Mouse (Mus musculus) E14TG2a.4 (cell line): ENCODE results near the gene Pitx2.
A peak's percentile ranks its signal among the peaks of the same experiment; 100 is the strongest.

Source experiments
- H3K27me3 ChIP-seq: 2 replicates; pipeline ENCODE4 v1.6.1; 2014; ENCODE audit warnings: low read length, control low read depth; ENCODE audit not compliant: insufficient read depth
- H3K36me3 ChIP-seq: 2 replicates; pipeline ENCODE4 v1.6.1; 2014; ENCODE audit warnings: low read length, control low read depth; ENCODE audit not compliant: insufficient read depth
- H3K4me1 ChIP-seq: replicated peaks from 2 replicates; pipeline ENCODE4 v1.6.1; 2014; ENCODE audit warnings: low read depth, low read length, control low read depth
- H3K4me3 ChIP-seq: replicated peaks from 2 replicates; pipeline ENCODE4 v1.5.1; 2014; ENCODE audit warnings: mild to moderate bottlenecking, low read length
- H3K9me3 ChIP-seq: 2 replicates; pipeline ENCODE4 v1.6.1; 2014; ENCODE audit warnings: low read length, control low read depth
- CTCF ChIP-seq: conservative IDR thresholded peaks from 2 replicates; pipeline ENCODE4 v1.5.1; 2014; ENCODE audit warnings: low read length
- NANOG ChIP-seq: IDR thresholded peaks from 2 replicates; pipeline ENCODE4 v1.6.1; 2014; ENCODE audit warnings: borderline replicate concordance, low read length, mixed read lengths
- POU5F1 ChIP-seq: IDR thresholded peaks from 2 replicates; pipeline ENCODE4 v1.6.1; 2014; ENCODE audit warnings: low read length, borderline replicate concordance

Gene Pitx2

DNA sequence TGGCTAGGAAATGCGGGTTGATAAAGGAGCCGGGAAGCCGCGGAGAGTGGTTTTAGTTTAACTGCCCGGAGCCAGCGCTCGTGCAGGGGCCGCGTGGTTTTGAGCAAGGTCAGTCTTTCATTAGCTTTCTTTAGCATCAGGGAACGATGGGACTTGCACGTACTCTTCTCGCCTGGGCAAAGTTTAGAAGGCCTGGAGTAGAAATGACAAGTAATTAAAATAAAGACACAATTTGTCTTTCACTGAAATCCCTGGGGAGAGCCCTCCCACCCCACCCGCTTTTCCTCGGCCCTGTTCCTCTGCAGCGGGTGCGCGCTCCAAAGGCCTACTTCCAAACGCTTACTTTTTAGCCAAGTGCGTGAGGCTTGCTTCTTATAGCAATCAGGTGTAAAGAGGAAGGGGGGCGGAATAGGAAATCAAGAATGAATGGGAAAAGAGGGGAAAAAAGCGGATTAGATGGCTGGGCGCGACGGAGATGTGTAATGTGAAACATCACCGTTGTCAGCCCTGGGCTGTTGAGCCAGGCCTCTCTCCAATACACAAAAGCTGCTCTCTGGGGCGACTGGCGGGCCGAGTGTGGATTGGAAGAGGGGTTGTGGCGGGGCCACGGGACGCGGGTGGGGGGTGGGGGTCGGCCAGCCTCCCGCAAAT lies 17.4 kb downstream of the Pitx2 start:
- Histone ChIP-seq H3K36me3 (no peaks in the 10 kb centered on the region), H3K9me3 (no peaks in the 10 kb centered on the region), H3K4me1 (peaks cover 70% of the 10 kb centered on the region), H3K27me3 (peaks cover 89% of the 10 kb centered on the region), H3K4me3 (peak overlapping the region; percentile 82)
- TF ChIP-seq NANOG (no peak), CTCF (no peak), POU5F1 (no peak)

- H3K4me3 ChIP-seq: peak overlapping the region; percentile 45
- peaks cover 73% of the 10 kb centered on the region for H3K4me1 ChIP-seq
- H3K27me3 ChIP-seq: peaks cover 88% of the 10 kb centered on the region
- H3K36me3 ChIP-seq: no peaks in the 10 kb centered on the region
- no peak for TF ChIP-seq CTCF
- no peak for TF ChIP-seq POU5F1
- TF ChIP-seq NANOG: no peak
- H3K9me3 ChIP-seq: no peaks in the 10 kb centered on the region
These were observed 18.2 kb downstream of the Pitx2 start for GRCm38 (mm10) chr3:129217862-129218370.

- peak overlapping the region; percentile 45 for H3K4me3 ChIP-seq
- TF ChIP-seq NANOG (no peak), CTCF (no peak), POU5F1 (no peak)
- peaks cover 69% of the 10 kb centered on the region for H3K4me1 ChIP-seq
- H3K27me3 ChIP-seq: peaks cover 88% of the 10 kb centered on the region
- H3K9me3 ChIP-seq: no peaks in the 10 kb centered on the region
- no peaks in the 10 kb centered on the region for H3K36me3 ChIP-seq
These were observed 18.8 kb downstream of the Pitx2 start for GRCm38 (mm10) chr3:129218371-129218921.

DNA sequence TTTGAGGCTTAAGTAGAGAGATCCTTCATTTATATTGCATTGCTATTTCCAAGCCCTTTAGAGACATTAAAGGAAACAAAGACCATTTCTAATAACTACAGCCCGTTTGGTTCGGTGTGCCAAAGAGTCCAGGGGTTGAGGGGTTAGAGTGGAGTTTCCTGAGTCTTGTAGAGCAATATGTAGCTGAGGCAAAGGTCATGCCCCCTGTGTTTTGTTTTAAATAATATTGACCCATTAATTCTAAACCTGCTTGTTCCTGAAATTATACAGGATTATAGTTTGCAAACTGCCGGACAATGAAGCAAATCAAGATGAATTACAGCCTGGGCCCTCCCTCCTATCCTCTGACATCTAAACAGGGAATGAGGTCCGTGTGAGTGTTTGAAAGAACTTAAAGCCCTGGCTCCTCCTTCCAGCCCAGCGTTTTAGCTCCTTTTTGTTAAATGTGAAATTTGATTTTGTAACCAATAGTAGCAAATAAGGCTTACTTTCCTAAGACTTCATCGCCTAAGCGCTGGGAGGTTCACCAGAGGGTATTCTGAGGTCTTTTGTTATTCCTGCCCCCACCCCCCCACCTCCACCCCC lies 20.5 kb downstream of the Pitx2 start:
- H3K36me3 ChIP-seq: no peaks in the 10 kb centered on the region
- no peak overlapping the region for H3K4me3 ChIP-seq
- TF ChIP-seq NANOG (no peak), CTCF (no peak), POU5F1 (no peak)
- H3K4me1 ChIP-seq: peaks cover 72% of the 10 kb centered on the region
- H3K27me3 ChIP-seq: peaks cover 92% of the 10 kb centered on the region
- no peaks in the 10 kb centered on the region for H3K9me3 ChIP-seq

DNA sequence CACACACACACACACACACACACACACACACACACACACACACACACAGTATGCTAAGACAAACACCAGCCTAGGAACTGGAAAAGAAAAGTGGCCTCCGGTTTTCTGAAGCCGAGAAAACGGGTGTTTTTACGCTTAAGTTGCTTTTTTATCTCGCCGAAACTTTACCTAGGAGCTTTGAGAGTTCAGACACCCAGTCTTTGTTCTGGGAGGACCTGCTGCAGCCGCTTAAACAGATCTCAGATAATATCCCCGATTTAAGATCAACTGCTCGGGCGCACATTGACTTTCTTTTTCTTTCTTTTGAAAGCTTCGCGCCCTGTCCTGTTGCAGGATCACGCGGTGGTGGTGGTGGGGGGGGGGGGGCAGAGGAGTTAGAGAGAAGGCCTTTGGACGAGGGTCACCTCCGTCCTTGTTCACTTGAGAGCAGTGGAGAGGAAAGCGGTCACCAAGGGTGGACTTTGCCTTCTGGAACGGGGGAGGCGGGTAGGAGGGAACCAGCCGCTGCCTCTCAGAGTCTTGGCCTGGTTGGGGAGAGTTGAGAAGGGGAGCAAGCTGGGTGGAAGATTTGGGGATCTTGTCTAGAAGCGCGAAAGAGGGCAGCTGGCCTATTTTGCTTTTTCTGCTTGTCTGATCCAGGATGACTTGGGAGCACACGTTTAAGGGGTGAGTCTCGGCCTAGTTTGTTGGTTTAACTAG lies 21.2 kb downstream of the Pitx2 start:
- Histone ChIP-seq H3K4me1 (peaks cover 70% of the 10 kb centered on the region), H3K27me3 (peaks cover 91% of the 10 kb centered on the region), H3K9me3 (no peaks in the 10 kb centered on the region), H3K36me3 (no peaks in the 10 kb centered on the region), H3K4me3 (no peak overlapping the region)
- no peak for TF ChIP-seq NANOG
- no peak for TF ChIP-seq CTCF
- TF ChIP-seq POU5F1: no peak

DNA sequence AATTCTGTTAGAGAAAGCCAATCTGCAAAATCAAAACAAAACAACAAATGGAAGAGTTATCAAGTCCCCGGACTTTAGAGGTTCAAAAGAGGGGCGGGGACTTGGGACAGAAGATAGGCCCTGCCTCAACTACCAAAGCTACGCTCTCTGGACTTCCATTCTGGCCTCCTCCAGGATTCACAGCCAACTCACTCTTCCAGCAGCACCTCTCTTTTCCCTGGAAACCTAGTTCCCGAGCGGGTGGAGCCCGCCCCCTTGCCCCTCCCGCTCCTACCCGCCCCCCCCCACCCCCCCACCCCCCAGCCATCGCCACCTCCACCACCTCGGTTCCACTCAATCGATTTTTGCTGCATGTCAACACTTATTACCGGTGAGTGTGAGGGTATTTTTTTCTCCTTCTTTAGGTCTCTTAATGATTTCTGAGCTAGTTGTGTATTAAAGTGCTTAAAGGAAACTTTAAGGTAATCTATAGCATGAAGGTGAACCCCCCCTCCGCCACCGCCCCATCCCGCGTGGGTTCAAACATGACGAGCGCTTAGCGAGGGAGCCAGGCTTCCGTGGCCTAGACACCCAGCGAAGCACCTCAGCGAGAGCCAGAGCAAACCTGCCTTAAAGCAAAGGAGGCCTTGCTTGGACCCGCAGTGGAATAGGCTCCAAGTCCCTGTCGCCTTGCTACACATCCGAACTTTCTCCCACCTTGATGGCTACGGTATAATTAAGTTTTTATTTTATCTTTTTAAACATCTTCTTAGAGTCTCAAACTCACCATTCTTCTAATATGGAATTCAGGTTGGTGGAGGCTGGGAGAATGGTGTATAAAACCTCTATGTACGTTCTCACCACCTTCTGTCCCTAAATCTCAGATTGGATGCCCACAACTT lies 21.9 kb downstream of the Pitx2 start:
- no peak for TF ChIP-seq NANOG

DNA sequence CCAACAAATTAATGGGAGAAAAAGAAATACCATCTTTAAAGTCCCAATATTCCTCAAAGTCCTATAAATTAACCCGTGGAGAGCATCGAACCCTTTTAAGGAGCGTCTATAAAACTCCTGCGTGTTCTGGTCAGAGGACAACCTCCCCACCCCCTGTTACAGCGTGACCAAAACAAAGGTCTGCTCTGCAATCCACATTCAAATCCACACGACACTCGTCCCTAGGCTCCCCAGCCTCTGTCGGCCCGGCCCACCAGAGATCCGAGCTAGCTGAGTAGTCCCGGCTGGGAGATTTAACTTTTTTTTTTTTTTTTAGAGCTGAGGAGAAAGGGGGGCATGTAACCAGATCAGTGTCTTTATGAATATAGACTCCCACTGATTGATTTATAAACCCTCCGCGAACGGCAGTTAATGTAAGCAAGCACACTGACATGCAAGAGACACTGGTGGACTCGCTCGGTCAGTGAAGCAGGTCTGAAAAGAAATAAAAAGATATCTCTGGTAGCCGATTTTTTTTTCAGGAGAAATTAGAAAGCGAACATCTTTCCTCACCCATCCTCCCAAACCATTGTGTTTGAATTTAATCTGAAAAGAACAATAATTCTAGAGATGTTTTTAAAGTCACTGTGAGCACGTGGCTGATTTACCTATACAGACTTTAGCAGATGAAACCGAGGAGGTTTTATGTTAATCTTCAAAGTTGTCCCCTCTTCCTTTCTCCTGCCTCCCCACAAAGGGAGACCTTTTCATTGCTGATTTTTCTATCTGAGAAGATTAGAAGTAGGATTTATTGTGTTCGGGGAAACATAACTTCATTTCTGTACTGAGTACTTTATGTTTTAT lies 23.0 kb downstream of the Pitx2 start:
- peaks cover 92% of the 10 kb centered on the region for H3K27me3 ChIP-seq
- no peak overlapping the region for H3K4me3 ChIP-seq
- H3K4me1 ChIP-seq: peaks cover 71% of the 10 kb centered on the region
- H3K36me3 ChIP-seq: no peaks in the 10 kb centered on the region
- H3K9me3 ChIP-seq: no peaks in the 10 kb centered on the region
- TF ChIP-seq CTCF: no peak
- TF ChIP-seq POU5F1: no peak
- no peak for TF ChIP-seq NANOG

More for the DNA sequence above, 21.9 kb downstream of the Pitx2 start:
- H3K36me3 ChIP-seq: no peaks in the 10 kb centered on the region
- peaks cover 91% of the 10 kb centered on the region for H3K27me3 ChIP-seq
- H3K4me3 ChIP-seq: no peak overlapping the region
- no peaks in the 10 kb centered on the region for H3K9me3 ChIP-seq
- peaks cover 69% of the 10 kb centered on the region for H3K4me1 ChIP-seq

DNA sequence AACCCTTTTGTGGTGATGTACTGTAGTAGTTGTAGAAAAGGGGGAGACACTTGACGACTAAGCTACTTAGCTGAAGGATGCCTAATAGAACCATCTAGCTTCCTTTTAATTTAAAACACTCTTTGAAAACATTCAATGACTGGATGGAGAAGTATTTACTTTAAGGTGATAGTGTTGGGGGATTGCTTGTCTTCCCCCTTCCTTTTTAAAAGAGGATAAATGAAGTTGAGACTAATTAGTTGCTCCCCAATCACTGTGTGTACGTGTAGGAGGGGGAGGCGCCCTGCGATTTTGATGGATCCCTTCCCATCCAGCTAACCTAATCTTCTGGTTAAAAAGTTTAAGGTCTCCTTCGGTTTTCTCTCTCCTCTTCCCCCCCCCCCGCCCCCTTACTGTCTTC lies 23.7 kb downstream of the Pitx2 start:
- TF ChIP-seq NANOG (no peak), POU5F1 (no peak), CTCF (no peak)
- Histone ChIP-seq H3K4me3 (no peak overlapping the region), H3K4me1 (peaks cover 71% of the 10 kb centered on the region), H3K36me3 (no peaks in the 10 kb centered on the region), H3K27me3 (peaks cover 87% of the 10 kb centered on the region), H3K9me3 (no peaks in the 10 kb centered on the region)
